Mouse (Mus musculus): ENCODE measurements around the gene Acot7. TPM values are rescaled to one million over a fixed set of nuclear protein-coding genes. Genes with fewer than 3 reads are reported as not detected.
A peak's percentile ranks its signal among the peaks of the same experiment; 100 is the strongest.

The Acot7 gene
- polyA plus RNA-seq, 1 experiment from 2014 or later, result 53.1 TPM

GRCm38 (mm10) chr4:152271334-152271733 is 93.4 kb downstream of the Acot7 start:
- WGBS (ENCODE audit: insufficient replicate concordance), result 88% methylated on average over 11 of the region's 11 CpGs

DNA sequence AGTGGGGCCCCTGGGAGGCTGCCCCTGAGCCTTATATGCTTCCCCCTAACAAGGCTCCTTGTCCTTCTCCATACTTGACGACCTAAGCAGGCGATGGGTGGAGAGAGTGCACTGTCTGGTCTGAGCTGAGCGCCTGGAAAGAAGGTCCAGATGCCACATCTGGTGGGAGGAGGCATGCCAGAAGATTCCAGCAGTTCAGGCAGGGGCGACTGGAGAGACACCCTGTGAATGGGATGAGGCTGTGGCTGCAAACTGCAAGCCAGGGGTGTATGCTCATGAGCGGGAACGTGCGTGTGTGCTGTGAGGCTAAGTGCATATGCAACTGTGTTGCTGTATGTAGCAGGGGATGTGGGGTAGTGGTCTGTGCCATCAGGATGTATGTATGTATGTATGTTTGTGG is 94.1 kb downstream of the Acot7 start:
- Histone ChIP-seq H3K4me2 (no peak overlapping the region), H3K27ac (ENCODE audit: low read depth, low read length) (peak overlapping the region; percentile 84; the same call in 1 of the 2 replicates), H3K27me3 (ENCODE audit: control insufficient read depth, insufficient read depth, low read length) (peaks cover 14% of the 10 kb centered on the region), H3K4me1 (ENCODE audit: control insufficient read depth, insufficient read depth, low read length) (peaks cover 37% of the 10 kb centered on the region), H3K9me3 (replicated peaks; ENCODE audit: control insufficient read depth, low read length) (no peaks in the 10 kb centered on the region), H3K36me3 (ENCODE audit: control insufficient read depth, insufficient read depth, low read length) (no peaks in the 10 kb centered on the region), H3K9ac (ENCODE audit: low read depth, low read length) (0 out of 2 replicates have a peak overlapping the region, but pooled peaks have one; percentile 18), H3K4me3 (ENCODE audit: low read depth, low read length) (no peak overlapping the region)
- no peak for ATAC-seq (replicated peaks; ENCODE audit: insufficient number of reproducible peaks, low FRiP score, low TSS enrichment)
- 70% methylated on average over 7 of the region's 7 CpGs for WGBS (ENCODE audit: insufficient replicate concordance)

More at GRCm38 (mm10) chr4:152271334-152271733, 93.4 kb downstream of the Acot7 start:
- Histone ChIP-seq H3K36me3 (ENCODE audit: control insufficient read depth, insufficient read depth, low read length) (no peaks in the 10 kb centered on the region), H3K9me3 (replicated peaks; ENCODE audit: control insufficient read depth, low read length) (no peaks in the 10 kb centered on the region), H3K27ac (ENCODE audit: low read depth, low read length) (no peak overlapping the region), H3K4me2 (no peak overlapping the region), H3K4me3 (ENCODE audit: low read depth, low read length) (no peak overlapping the region), H3K27me3 (ENCODE audit: control insufficient read depth, insufficient read depth, low read length) (peaks cover 10% of the 10 kb centered on the region), H3K4me1 (ENCODE audit: control insufficient read depth, insufficient read depth, low read length) (peaks cover 39% of the 10 kb centered on the region), H3K9ac (ENCODE audit: low read depth, low read length) (no peak overlapping the region)
- ATAC-seq (replicated peaks; ENCODE audit: insufficient number of reproducible peaks, low FRiP score, low TSS enrichment), result no peak

- Histone ChIP-seq H3K4me1 (ENCODE audit: control insufficient read depth, insufficient read depth, low read length) (peaks cover 37% of the 10 kb centered on the region), H3K4me3 (ENCODE audit: low read depth, low read length) (no peak overlapping the region), H3K27me3 (ENCODE audit: control insufficient read depth, insufficient read depth, low read length) (peaks cover 14% of the 10 kb centered on the region), H3K36me3 (ENCODE audit: control insufficient read depth, insufficient read depth, low read length) (no peaks in the 10 kb centered on the region), H3K9ac (ENCODE audit: low read depth, low read length) (0 out of 2 replicates have a peak overlapping the region, but pooled peaks have one; percentile 18), H3K27ac (ENCODE audit: low read depth, low read length) (peak overlapping the region; percentile 84), H3K9me3 (replicated peaks; ENCODE audit: control insufficient read depth, low read length) (no peaks in the 10 kb centered on the region), H3K4me2 (no peak overlapping the region)
- no peak for ATAC-seq (replicated peaks; ENCODE audit: insufficient number of reproducible peaks, low FRiP score, low TSS enrichment)
- 24% methylated on average over 9 of the region's 9 CpGs for WGBS (ENCODE audit: insufficient replicate concordance)
Measured at GRCm38 (mm10) chr4:152272449-152273049, 94.6 kb downstream of the Acot7 start.

DNA sequence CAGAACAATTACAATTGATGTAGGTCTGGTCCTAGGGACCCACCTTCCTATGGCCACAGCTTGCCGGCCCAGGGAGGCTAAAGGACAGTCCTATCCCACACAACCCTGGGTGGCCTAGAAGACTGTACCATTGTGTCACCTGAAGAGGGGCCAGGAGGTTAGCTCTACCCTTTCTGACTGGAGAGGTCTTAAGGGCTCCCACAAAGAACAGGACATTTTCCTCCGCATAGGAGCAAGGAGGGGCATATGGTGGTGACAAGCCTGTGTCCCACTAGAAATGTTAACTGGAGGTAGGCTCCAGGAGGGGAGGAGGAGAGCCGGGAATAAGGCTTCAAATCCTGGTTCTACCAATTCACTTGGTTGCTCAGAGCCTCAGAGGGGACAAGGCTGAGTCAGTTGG is 95.3 kb downstream of the Acot7 start:
- no peaks in the 10 kb centered on the region for H3K36me3 ChIP-seq (ENCODE audit: control insufficient read depth, insufficient read depth, low read length)
- peak overlapping the region; percentile 95 for H3K4me2 ChIP-seq

DNA sequence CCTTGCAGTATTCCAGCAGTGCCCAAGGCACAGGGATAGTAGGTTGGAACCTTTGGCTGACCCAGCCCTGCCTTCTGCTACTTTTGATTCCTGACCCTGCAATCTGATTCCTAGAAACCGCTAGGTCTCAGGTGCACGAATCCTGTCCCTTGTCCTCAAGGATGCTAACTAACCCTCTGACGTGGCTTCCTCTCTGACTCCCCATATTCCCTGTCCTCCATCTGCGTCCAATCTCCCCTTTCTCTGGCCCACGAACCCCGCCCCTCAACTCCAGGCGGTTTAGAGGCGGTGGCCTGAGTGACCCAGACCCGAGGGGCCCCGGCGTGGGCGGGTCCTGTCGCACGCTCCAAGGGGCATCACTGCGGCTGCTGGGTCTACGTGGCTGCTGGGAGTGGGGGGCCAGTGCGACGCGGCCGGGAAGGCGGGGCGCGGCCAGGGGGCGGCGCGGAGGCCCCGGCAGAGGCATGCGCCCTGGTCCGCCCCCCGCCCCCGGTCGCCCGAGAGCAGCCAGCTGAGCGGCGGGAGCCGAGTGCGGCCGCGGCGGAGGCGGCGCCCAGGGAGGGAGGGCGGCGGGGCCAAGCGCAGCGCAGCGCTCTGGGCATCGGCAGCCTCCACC is 95.8 kb downstream of the Acot7 start, which contains the start of gene Gpr153:
TSS of gene Gpr153 (plus strand) at position 612 of the 616 bp plus-strand sequence.
- Histone ChIP-seq H3K36me3 (ENCODE audit: control insufficient read depth, insufficient read depth, low read length) (no peaks in the 10 kb centered on the region), H3K4me3 (ENCODE audit: low read depth, low read length) (peak within 1 kb of the TSS; percentile 63), H3K4me2 (peak within 1 kb of the TSS; percentile 95), H3K9me3 (replicated peaks; ENCODE audit: control insufficient read depth, low read length) (no peaks in the 10 kb centered on the region), H3K9ac (ENCODE audit: low read depth, low read length) (peak within 1 kb of the TSS; percentile 85), H3K27me3 (ENCODE audit: control insufficient read depth, insufficient read depth, low read length) (peaks cover 14% of the 10 kb centered on the region), H3K4me1 (ENCODE audit: control insufficient read depth, insufficient read depth, low read length) (peaks cover 37% of the 10 kb centered on the region), H3K27ac (ENCODE audit: low read depth, low read length) (peak within 1 kb of the TSS; percentile 84)
- peak; percentile 53 for ATAC-seq (replicated peaks; ENCODE audit: insufficient number of reproducible peaks, low FRiP score, low TSS enrichment)
- under 1% methylated on average over 28 of the region's 48 CpGs for WGBS (ENCODE audit: insufficient replicate concordance)

More for the DNA sequence above, 95.3 kb downstream of the Acot7 start:
- H3K9ac ChIP-seq (ENCODE audit: low read depth, low read length), result no peak overlapping the region
- no peak overlapping the region; the same call in 1 of the 2 replicates for H3K4me3 ChIP-seq (ENCODE audit: low read depth, low read length)
- ATAC-seq (replicated peaks; ENCODE audit: insufficient number of reproducible peaks, low FRiP score, low TSS enrichment), result no peak
- H3K4me1 ChIP-seq (ENCODE audit: control insufficient read depth, insufficient read depth, low read length), result peaks cover 37% of the 10 kb centered on the region
- peaks cover 14% of the 10 kb centered on the region for H3K27me3 ChIP-seq (ENCODE audit: control insufficient read depth, insufficient read depth, low read length)
- no peaks in the 10 kb centered on the region for H3K9me3 ChIP-seq (replicated peaks; ENCODE audit: control insufficient read depth, low read length)
- 29% methylated on average over 3 of the region's 3 CpGs for WGBS (ENCODE audit: insufficient replicate concordance)
- H3K27ac ChIP-seq (ENCODE audit: low read depth, low read length), result peak overlapping the region; percentile 84

- peak overlapping the region; percentile 95 for H3K4me2 ChIP-seq
- H3K27ac ChIP-seq (ENCODE audit: low read depth, low read length), result 0 out of 2 replicates have a peak overlapping the region, but pooled peaks have one; percentile 84
- H3K4me3 ChIP-seq (ENCODE audit: low read depth, low read length), result peak overlapping the region; percentile 63
- no peak for ATAC-seq (replicated peaks; ENCODE audit: insufficient number of reproducible peaks, low FRiP score, low TSS enrichment)
- peaks cover 17% of the 10 kb centered on the region for H3K27me3 ChIP-seq (ENCODE audit: control insufficient read depth, insufficient read depth, low read length)
- peaks cover 34% of the 10 kb centered on the region for H3K4me1 ChIP-seq (ENCODE audit: control insufficient read depth, insufficient read depth, low read length)
- no peaks in the 10 kb centered on the region for H3K36me3 ChIP-seq (ENCODE audit: control insufficient read depth, insufficient read depth, low read length)
- 2% methylated on average over 20 of the region's 20 CpGs for WGBS (ENCODE audit: insufficient replicate concordance)
- no peaks in the 10 kb centered on the region for H3K9me3 ChIP-seq (replicated peaks; ENCODE audit: control insufficient read depth, low read length)
- H3K9ac ChIP-seq (ENCODE audit: low read depth, low read length), result peak overlapping the region; percentile 85
Measured at GRCm38 (mm10) chr4:152274681-152275131, 96.8 kb downstream of the Acot7 start.

DNA sequence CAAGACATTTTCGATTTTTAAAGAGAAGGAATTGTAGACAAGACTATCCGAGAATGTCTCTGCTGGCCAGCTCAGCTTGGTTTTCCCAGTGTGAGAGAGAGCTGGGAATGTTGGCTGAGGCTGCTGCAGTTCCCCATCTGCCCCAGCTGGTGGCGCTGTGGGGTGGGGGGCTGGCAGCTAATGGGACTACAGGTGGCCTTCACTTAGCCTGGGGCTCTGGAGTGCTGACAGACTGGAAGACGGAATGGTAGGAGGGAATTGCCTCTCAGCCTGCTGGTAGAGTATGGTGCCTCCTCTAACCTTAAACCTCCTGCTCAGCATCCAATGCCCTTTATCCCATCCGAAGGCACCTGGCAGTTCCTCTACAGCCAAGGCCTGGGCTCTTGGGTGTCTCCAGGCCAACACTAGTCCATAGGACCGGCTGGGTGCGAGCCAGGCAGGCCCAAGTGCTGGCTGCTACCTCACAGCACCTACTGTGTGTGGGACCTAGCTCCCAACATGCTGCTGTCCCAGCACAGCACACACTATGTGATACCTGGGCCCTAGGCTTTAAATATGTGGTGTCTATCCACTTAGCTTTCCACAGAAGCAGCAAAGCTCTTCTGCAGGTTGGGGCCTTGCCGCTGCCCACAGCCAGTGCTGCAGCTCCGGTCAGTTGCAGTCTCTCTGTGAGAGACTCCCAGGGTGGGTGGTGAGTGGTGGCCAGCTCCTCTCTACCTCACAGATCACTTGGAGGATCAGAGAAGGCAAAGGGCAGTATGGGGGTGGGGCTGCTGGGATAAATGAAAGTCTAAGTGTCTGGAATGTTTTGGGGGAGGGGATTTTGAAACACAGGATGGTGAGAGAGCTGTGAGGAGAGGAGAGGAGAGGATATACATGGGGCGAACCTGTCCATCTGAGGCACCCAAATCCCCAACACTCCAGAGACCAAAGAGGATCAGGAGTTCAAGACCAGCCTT is 98.7 kb downstream of the Acot7 start:
- Histone ChIP-seq H3K9ac (ENCODE audit: low read depth, low read length) (no peak overlapping the region), H3K4me1 (ENCODE audit: control insufficient read depth, insufficient read depth, low read length) (peaks cover 33% of the 10 kb centered on the region), H3K4me3 (ENCODE audit: low read depth, low read length) (no peak overlapping the region), H3K27me3 (ENCODE audit: control insufficient read depth, insufficient read depth, low read length) (peaks cover 37% of the 10 kb centered on the region), H3K9me3 (replicated peaks; ENCODE audit: control insufficient read depth, low read length) (no peaks in the 10 kb centered on the region), H3K36me3 (ENCODE audit: control insufficient read depth, insufficient read depth, low read length) (no peaks in the 10 kb centered on the region), H3K4me2 (no peak overlapping the region), H3K27ac (ENCODE audit: low read depth, low read length) (no peak overlapping the region)
- no peak for ATAC-seq (replicated peaks; ENCODE audit: insufficient number of reproducible peaks, low FRiP score, low TSS enrichment)
- WGBS (ENCODE audit: insufficient replicate concordance), result 45% methylated on average over 10 of the region's 10 CpGs

- no peaks in the 10 kb centered on the region for H3K9me3 ChIP-seq (replicated peaks; ENCODE audit: control insufficient read depth, low read length)
- no peak for ATAC-seq (replicated peaks; ENCODE audit: insufficient number of reproducible peaks, low FRiP score, low TSS enrichment)
- peaks cover 49% of the 10 kb centered on the region for H3K27me3 ChIP-seq (ENCODE audit: control insufficient read depth, insufficient read depth, low read length)
- no peak overlapping the region for H3K4me2 ChIP-seq
- WGBS (ENCODE audit: insufficient replicate concordance), result 71% methylated on average over 2 of the region's 2 CpGs
- no peak overlapping the region for H3K27ac ChIP-seq (ENCODE audit: low read depth, low read length)
- H3K36me3 ChIP-seq (ENCODE audit: control insufficient read depth, insufficient read depth, low read length), result no peaks in the 10 kb centered on the region
- no peak overlapping the region for H3K9ac ChIP-seq (ENCODE audit: low read depth, low read length)
- peaks cover 24% of the 10 kb centered on the region for H3K4me1 ChIP-seq (ENCODE audit: control insufficient read depth, insufficient read depth, low read length)
- H3K4me3 ChIP-seq (ENCODE audit: low read depth, low read length), result no peak overlapping the region
Measured at GRCm38 (mm10) chr4:152277916-152278315, 100.0 kb downstream of the Acot7 start.

Data from heart, embryonic 11.5 days (tissue).